Mouse (Mus musculus) heart, embryonic 14.5 days (tissue): ENCODE measurements around the gene Serpinb9. TPM values are rescaled to one million over a fixed set of nuclear protein-coding genes. Genes with fewer than 3 reads are reported as not detected.
A peak's percentile ranks its signal among the peaks of the same experiment; 100 is the strongest.

Experiments used
- ATAC-seq: fragments of 200-750 bp; cut with Nextera tagmentation; 2 replicates; pipeline ENCODE4 v1.8.0; 2017; ENCODE audit warnings: low read depth, moderate TSS enrichment; ENCODE audit not compliant: insufficient number of reproducible peaks, insufficient read depth, low FRiP score
- H3K27ac ChIP-seq, 2 experiments: fragments of 200-500 bp in 1 of 2; fragments of 300-500 bp in 1 of 2; sonication (generic) in 1 of 2; replicated peaks in 1 of 2; 2 replicates each; pipeline ENCODE4 v1.5.1; 2012 to 2014; ENCODE audit warnings: low read depth in 2 of 2, low read length in 2 of 2, control low read depth in 1 of 2, mild to moderate bottlenecking in 1 of 2, mixed read lengths in 1 of 2; ENCODE audit not compliant: control insufficient read depth in 1 of 2, insufficient read depth in 1 of 2
- H3K27me3 ChIP-seq: fragments of 300-500 bp; sonication (generic); 2 replicates; pipeline ENCODE4 v1.6.1; 2014; ENCODE audit warnings: mild to moderate bottlenecking, low read length, control low read depth; ENCODE audit not compliant: control insufficient read depth, insufficient read depth
- H3K36me3 ChIP-seq: fragments of 300-500 bp; sonication (generic); 2 replicates; pipeline ENCODE4 v1.6.1; 2014; ENCODE audit warnings: mild to moderate bottlenecking, control low read depth, low read length, mixed read lengths; ENCODE audit not compliant: control insufficient read depth, insufficient read depth
- H3K4me1 ChIP-seq, 2 experiments: fragments of 200-500 bp in 1 of 2; fragments of 300-500 bp in 1 of 2; sonication (generic) in 1 of 2; 2 replicates each; pipeline ENCODE4 v1.6.1; 2012 to 2014; ENCODE audit warnings: low read length in 2 of 2, control low read depth in 1 of 2, mixed read lengths in 1 of 2; ENCODE audit not compliant: control insufficient read depth in 2 of 2, insufficient read depth in 2 of 2
- H3K4me2 ChIP-seq: fragments of 300-500 bp; sonication (generic); 2 replicates; pipeline ENCODE4 v1.6.1; 2014; ENCODE audit warnings: mild to moderate bottlenecking, low read length
- H3K4me3 ChIP-seq, 2 experiments: fragments of 200-500 bp in 1 of 2; fragments of 300-500 bp in 1 of 2; sonication (generic) in 1 of 2; 2 replicates each; pipeline ENCODE4 v1.5.1; 2012 to 2014; ENCODE audit warnings: low read length in 2 of 2, mild to moderate bottlenecking in 2 of 2, control low read depth in 1 of 2, low read depth in 1 of 2, moderate library complexity in 1 of 2; ENCODE audit not compliant: control insufficient read depth in 1 of 2, insufficient read depth in 1 of 2
- H3K9ac ChIP-seq: fragments of 300-500 bp; sonication (generic); 2 replicates; pipeline ENCODE4 v1.6.1; 2014; ENCODE audit warnings: mild to moderate bottlenecking, low read length
- H3K9me3 ChIP-seq: fragments of 300-500 bp; sonication (generic); 2 replicates; pipeline ENCODE4 v1.6.1; 2016; ENCODE audit warnings: low read length, control low read depth; ENCODE audit not compliant: control insufficient read depth
- WGBS: fragments of 180-500 bp; shearing (Covaris S2); extraction: QIAGEN DNeasy Blood & Tissue Kit; methylation state at CpG from one replicate; pipeline ENCODE4 v1.1.7; 2014; 5-methylcytosine and 5-hydroxymethylcytosine counted together
- polyA plus RNA-seq: library from polyadenylated mRNA; unstranded; fragments of >200 nt; fragmentation: Nextera tagmentation; extraction: Ambion mirVana; gene quantifications from 2 replicates; pipeline ENCODE4 v1.2.1, GENCODE M21; 2014

Gene Serpinb9
- polyA plus RNA-seq, 1 experiment from 2014 or later, result 9.0 TPM

DNA sequence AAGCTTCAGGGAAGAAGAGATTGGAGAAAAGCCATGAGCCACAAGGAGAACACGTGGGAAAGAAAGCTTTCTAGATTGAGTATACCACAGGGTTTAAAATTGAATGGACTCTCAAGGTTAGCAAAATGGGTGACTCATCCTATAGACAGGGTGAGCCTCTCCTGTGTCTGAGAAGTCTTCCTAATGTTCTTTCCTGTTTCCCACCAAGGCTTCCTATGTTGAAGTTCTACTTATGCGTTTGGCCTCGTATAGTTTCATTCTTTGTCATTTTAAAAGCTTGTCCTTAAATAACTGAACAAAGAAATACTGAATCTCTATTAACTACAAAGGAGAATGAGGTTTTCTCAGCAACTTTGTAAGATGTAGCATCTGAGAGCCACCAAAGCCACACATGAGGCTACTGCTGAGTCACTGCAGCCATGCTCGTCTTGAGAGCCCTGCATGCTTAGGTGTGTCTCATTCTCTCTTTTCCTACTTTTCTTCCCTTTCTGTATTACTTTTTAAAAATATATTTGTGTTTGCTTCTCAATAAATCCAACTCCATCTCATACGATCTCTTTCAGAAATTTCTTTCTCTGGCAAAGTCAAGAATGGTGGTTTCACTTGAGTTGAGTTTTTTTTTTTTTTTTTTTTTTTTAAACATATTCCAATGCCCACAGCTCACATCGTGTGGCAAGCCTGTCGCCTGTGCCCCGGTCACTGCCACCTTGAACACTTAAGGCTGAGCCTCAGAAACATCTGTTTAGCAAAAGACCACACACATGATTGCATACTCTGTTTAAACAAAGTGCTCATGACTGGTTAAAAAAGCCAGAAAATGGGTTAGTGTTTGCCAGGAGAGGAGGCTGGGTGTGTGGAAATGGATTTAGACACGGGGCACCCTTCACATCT lies 718 bp downstream of the Serpinb9 start:
- H3K9ac ChIP-seq, result peak overlapping the region; percentile 62
- H3K27ac ChIP-seq, result peak overlapping the region; percentile 73 to 87
- no peak for ATAC-seq
- no peaks in the 10 kb centered on the region for H3K36me3 ChIP-seq
- H3K4me3 ChIP-seq, result peak overlapping the region; percentile 34 to 35
- H3K27me3 ChIP-seq, result no peaks in the 10 kb centered on the region
- peaks cover 2 to 7% of the 10 kb centered on the region in 2 experiments for H3K4me1 ChIP-seq
- peak overlapping the region; percentile 61 for H3K4me2 ChIP-seq
- 61% methylated on average over 9 of the region's 9 CpGs for WGBS
- H3K9me3 ChIP-seq, result no peaks in the 10 kb centered on the region

DNA sequence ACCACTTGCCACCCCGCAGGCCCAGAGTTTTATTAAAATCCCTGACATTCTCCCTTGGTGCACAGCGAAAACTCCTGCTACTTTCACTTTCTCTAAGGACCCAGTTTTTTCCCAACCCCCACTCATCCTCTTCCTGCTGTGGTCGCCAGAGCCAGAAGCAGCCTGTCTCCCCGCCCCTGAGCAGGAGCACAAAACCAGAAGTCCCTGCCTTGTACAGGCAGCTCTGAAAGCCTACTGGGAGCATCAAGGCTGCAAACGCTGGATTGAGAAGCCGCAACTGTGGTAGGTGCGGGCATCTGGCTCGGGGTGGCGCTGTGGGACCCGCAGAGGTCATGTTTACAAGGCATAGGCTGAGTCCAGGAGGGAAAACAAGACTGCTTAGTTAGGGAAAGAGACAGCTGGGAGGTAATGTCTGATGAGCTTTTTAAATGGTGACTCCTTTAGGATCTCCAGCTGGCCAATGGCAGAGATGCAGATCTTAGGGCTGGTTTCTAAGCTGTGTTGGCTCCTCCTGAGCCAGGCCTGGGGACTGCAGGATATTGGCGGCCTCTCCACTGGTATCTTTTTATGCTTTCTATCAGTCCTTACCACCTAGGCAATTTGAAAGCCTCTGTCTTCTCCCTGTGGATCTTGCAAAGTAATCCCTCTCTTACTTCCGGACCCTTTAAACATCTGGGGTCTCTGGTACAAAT lies 1.5 kb downstream of the Serpinb9 start:
- Histone ChIP-seq H3K4me3 (peak overlapping the region; percentile 34 to 35), H3K4me2 (peak overlapping the region; percentile 61), H3K27ac (peak overlapping the region; percentile 73 to 87), H3K9me3 (no peaks in the 10 kb centered on the region), H3K27me3 (no peaks in the 10 kb centered on the region), H3K4me1 (peaks cover 2 to 7% of the 10 kb centered on the region in 2 experiments), H3K36me3 (no peaks in the 10 kb centered on the region), H3K9ac (peak overlapping the region; percentile 62)
- WGBS, result 15% methylated on average over 12 of the region's 12 CpGs
- peak; percentile 93 for ATAC-seq

DNA sequence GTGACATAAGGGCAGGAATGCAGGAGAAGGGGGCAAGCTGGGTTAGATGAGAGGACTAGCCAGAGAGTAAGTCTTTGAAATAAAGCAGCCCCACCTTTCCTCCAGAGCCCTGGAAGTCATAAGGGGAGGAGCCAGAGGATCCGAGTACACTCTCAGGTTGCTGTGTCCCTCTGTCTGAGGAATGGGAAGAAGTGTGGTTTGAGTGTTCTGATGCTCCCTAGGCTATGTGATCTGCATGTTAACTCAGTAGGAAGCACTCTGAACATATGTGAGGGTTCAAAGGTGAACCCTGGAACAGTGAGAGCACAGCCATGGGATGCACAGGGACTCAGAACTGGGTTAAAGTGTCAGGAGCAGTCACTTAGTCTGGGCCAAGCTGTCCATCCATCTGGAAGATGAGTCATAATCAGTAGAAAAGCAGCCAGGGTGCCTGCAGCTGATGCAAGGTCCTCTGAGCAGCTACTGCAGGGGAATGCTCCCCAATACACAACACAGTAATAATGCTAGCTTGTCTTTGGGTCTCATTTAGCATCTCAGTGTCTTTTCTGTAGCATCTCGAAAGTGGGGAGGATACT lies 2.5 kb downstream of the Serpinb9 start:
- H3K27ac ChIP-seq, result peak overlapping the region in 1 of 2 experiments; percentile 73; a peak in 1 of 4 replicates
- no peak overlapping the region for H3K9ac ChIP-seq

DNA sequence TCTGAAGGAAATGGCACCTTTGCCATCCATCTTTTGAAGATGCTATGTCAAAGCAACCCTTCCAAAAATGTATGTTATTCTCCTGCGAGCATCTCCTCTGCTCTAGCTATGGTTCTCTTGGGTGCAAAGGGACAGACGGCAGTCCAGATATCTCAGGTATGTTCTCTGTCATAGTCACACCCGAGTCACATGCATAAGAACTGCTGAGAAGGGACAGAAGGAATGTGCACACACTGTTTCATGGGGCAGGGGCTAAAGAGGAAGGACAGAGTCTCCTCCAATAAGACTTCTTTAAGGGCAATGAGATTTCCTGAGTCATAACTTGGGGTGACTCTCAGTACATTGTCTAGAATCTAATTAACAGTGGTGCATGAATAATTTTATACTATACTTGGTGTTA lies 3.5 kb downstream of the Serpinb9 start:
- Histone ChIP-seq H3K4me2 (no peak overlapping the region), H3K27ac (no peak overlapping the region), H3K4me1 (peaks cover 2 to 7% of the 10 kb centered on the region in 2 experiments), H3K27me3 (no peaks in the 10 kb centered on the region), H3K9ac (no peak overlapping the region), H3K9me3 (no peaks in the 10 kb centered on the region), H3K36me3 (no peaks in the 10 kb centered on the region), H3K4me3 (no peak overlapping the region)
- 63% methylated on average over 3 of the region's 3 CpGs for WGBS
- no peak for ATAC-seq

More for the DNA sequence above, 2.5 kb downstream of the Serpinb9 start:
- H3K4me1 ChIP-seq, result peaks cover 2 to 7% of the 10 kb centered on the region in 2 experiments
- no peaks in the 10 kb centered on the region for H3K27me3 ChIP-seq
- peak overlapping the region; percentile 61; the same call in 1 of the 2 replicates for H3K4me2 ChIP-seq
- H3K9me3 ChIP-seq, result no peaks in the 10 kb centered on the region
- no peak overlapping the region for H3K4me3 ChIP-seq
- WGBS, result 74% methylated on average over 2 of the region's 2 CpGs
- ATAC-seq, result no peak
- no peaks in the 10 kb centered on the region for H3K36me3 ChIP-seq

DNA sequence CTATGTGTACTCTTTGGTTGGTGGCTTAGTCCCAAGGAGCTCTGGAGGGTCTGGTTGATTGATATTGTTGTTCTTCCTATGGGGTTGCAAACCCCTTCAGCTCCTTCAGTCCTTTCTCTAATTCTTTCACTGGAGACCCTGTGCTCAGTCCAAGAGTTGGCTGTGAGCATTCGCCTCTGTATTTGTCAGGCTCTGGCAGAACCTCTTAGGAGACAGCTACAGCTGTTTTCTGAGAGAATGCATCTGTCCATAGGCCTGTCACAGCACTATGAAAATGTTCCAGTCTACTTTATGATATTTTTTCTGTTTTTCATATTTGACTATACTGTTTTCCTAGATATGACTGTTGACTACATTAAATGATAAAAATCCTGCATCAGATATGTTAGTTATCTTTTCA lies 9.3 kb downstream of the Serpinb9 start:
- no peaks in the 10 kb centered on the region for H3K4me1 ChIP-seq
- no peak for ATAC-seq
- H3K27me3 ChIP-seq, result no peaks in the 10 kb centered on the region
- H3K4me2 ChIP-seq, result no peak overlapping the region
- H3K36me3 ChIP-seq, result peaks cover 13% of the 10 kb centered on the region; the same call in 1 of the 2 replicates
- no peak overlapping the region for H3K27ac ChIP-seq
- no peak overlapping the region for H3K4me3 ChIP-seq
- WGBS, result 67% methylated on average over 1 of the region's 1 CpGs
- no peaks in the 10 kb centered on the region for H3K9me3 ChIP-seq
- H3K9ac ChIP-seq, result no peak overlapping the region

DNA sequence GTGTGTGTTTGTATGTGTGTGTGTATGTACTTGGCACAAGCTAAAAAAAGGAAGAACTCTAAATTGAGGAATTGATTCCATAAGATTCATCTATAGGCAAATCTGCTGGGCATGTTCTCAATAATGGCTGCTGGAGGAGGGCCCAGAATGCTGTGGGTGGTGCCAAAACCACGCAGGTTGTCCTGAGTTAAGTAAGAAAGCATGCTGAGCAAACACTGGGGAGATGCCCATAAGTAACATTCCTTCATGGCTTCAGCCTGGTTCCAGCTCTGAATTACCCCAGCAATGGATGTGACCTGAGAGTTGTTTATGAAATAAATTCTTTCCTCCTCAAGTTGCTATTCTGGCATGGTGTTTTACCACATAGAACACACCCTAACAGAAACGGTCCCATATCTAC lies 10.2 kb downstream of the Serpinb9 start:
- Histone ChIP-seq H3K36me3 (peaks cover 13% of the 10 kb centered on the region; the same call in 1 of the 2 replicates), H3K4me1 (no peaks in the 10 kb centered on the region), H3K9ac (no peak overlapping the region), H3K4me2 (no peak overlapping the region), H3K27me3 (no peaks in the 10 kb centered on the region), H3K9me3 (no peaks in the 10 kb centered on the region), H3K27ac (no peak overlapping the region), H3K4me3 (no peak overlapping the region)
- ATAC-seq, result no peak
- 55% methylated on average over 2 of the region's 2 CpGs for WGBS

DNA sequence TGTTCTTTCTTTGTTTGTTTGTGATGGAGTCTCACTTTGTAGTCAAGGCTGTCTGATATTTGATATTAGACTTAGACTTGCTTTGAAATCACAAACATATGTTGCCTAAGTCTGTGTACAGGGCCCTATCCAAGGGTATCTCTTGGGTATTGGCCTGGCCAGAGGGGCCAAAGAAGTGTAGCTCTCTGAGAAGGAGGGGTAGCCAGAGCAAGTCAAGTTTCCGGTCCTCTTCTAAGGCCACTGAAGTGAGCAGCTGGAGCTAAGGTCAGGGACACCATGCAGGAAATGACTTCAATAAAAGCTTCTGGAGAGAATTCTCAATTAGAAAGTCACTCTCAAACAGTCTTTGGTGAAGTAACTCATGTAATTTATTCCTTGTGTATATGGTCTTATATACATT lies 19.3 kb downstream of the Serpinb9 start:
- H3K4me2 ChIP-seq, result no peak overlapping the region

More for the DNA sequence above, 19.3 kb downstream of the Serpinb9 start:
- Histone ChIP-seq H3K4me3 (no peak overlapping the region), H3K27me3 (no peaks in the 10 kb centered on the region), H3K27ac (no peak overlapping the region), H3K4me1 (no peaks in the 10 kb centered on the region), H3K9ac (no peak overlapping the region), H3K36me3 (no peaks in the 10 kb centered on the region), H3K9me3 (no peaks in the 10 kb centered on the region)
- ATAC-seq, result no peak
- WGBS, result 80% methylated on average over 1 of the region's 1 CpGs
